Mouse (Mus musculus): ENCODE data around the gene Tex47.

Gene Tex47

GRCm38 (mm10) chr5:7303819-7304218, at the start of gene Tex47:
TSS of gene Tex47 (plus strand) at chr5:7304119.
- no peak for DNase-seq (ENCODE audit: low spot score)

- no peak for DNase-seq (ENCODE audit: low spot score)
These were observed 27.1 kb upstream of the Tex47 start for GRCm38 (mm10) chr5:7276659-7277455.

DNA sequence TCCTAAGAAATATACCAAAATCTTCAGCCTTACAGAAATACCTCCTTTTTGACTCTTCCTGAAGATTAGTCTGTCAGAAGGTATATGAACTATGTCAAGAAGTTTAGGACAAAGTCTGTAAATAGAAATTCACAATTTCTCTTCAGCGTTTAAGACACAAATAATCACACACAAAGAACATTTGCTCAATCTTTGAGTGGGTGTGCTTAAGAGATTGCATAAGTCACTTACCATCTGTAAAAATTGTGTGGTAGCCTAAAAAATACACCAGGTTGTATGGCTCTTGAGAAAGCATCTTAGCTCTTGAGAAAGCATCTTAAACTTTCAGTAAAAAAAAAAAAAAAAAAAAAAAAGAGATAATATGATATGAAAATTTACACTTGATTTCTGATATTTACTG, 19.6 kb upstream of the Tex47 start:
- no peak for DNase-seq (ENCODE audit: low spot score)

- no peak for DNase-seq (ENCODE audit: low spot score)
These were observed 950 bp upstream of the Tex47 start for GRCm38 (mm10) chr5:7302969-7303368.

DNA sequence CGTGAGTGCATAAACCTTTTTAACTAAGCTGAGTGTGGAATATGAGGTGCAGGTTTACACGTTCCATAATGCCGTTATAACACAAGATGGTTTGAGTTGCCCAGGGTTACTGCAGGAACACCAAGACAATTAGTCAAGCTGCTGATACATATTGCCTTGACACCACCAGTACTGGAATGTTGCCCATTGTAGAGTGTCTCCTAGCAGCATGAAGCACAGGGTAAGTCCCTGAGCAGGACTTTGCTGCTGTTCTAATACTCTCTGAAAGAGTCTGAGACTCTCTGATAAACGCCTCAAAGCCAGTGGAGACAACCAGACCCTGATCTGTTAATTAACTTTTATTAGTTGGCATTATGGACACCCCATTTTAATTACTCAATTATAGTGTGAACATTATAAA, 21.7 kb downstream of the Tex47 start:
- DNase-seq (ENCODE audit: low spot score) = no peak

DNA sequence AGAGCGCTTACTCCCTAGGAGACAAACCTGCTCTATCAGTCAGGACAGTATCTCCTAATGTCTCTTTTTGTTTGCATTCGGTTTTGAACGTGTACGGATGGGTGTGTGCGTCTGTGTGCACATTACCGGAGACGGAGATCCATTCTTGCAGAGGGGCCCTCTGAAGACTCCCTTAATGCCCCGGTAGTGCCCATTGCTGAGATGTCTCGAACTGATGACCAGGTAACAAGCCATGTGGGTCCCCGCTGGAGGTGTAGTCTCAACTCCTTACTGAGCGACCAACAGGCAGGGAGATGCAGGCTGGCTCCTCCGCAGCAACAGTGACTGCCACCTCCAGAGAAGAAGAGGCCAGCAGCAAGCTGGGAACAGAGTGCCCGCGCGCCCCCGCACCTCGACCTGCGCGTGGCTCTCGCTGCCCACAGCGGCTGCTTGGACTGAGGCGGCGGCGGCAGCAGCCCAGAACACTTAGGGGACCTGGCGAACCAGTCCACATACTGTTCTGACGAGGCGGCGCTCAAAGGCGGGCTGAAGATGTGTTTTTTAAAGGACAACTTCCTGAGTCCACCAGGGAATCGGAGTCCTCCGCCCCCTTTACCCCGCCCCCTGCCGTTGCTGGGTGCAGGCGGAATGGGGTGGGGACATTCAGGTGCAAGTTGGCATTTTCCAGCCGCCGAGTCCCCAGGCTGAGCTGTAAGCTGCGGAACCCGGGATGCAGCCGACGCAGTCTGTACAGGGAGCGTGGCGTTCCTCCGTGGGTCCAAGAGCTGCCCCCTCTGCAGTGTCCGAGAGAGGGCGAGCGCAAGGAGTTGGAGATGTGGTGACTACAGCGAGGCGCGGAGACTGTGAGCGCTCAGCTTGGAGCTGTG, 40.5 kb downstream of the Tex47 start, which contains the start of gene Zfp804b:
Zfp804b (minus strand) TSS at position 612 of the 866 bp plus-strand sequence.
- DNase-seq (ENCODE audit: low spot score) = peak; percentile 18

GRCm38 (mm10) chr5:7345011-7345389, 41.1 kb downstream of the Tex47 start:
- DNase-seq (ENCODE audit: low spot score) = no peak

Measured in ovary, postnatal 14 days (tissue).